Mouse (Mus musculus): Measurements from ENCODE around the gene Ndufab1.
"Not testable (repeated sequence)": the region's sequence is repeated elsewhere in the genome, so short reads cannot be mapped to it uniquely, and the experiment has no call there.

Gene Ndufab1
- long read RNA-seq, experiment 1, transcript Ndufab1-203 (5 exons, 1,416 nt): major isoform, 148 of 166 reads
- long read RNA-seq, experiment 1, transcript Ndufab1-201 (5 exons, 3,479 nt): minor isoform, 11 of 166 reads
- long read RNA-seq, experiment 1, partial matches to known transcripts: 0 of 166 reads
- long read RNA-seq, experiment 1, other reads (novel, unspliced or antisense): 5 of 166 reads
- long read RNA-seq, experiment 2, transcript Ndufab1-201 (5 exons, 3,479 nt): minor isoform, 29 of 226 reads
- long read RNA-seq, experiment 2, transcript Ndufab1-203 (5 exons, 1,416 nt): major isoform, 191 of 226 reads
- long read RNA-seq, experiment 2, partial matches to known transcripts: 0 of 226 reads
- long read RNA-seq, experiment 2, other reads (novel, unspliced or antisense): 4 of 226 reads

GRCm38 (mm10) chr7:122101747-122102244, at the start of gene Ndufab1:
Gene Ndufab1 (minus strand): TSS chr7:122101886.
- intact Hi-C loops (cut with DNase I): no loop called here

GRCm38 (mm10) chr7:122140991-122141390, 39.3 kb upstream of the Ndufab1 start:
- intact Hi-C loops (cut with DNase I): no loop called here

- intact Hi-C loops (cut with DNase I): no loop called here
Measured at GRCm38 (mm10) chr7:122138190-122138589, 36.5 kb upstream of the Ndufab1 start.

GRCm38 (mm10) chr7:122137071-122137470, 35.4 kb upstream of the Ndufab1 start:
- intact Hi-C loops (cut with DNase I): no loop called here

GRCm38 (mm10) chr7:122135070-122135469, 33.4 kb upstream of the Ndufab1 start:
- intact Hi-C loops (cut with DNase I): no loop called here

GRCm38 (mm10) chr7:122133338-122133625, 31.6 kb upstream of the Ndufab1 start:
- intact Hi-C loops (cut with DNase I): no loop called here

- intact Hi-C loops (cut with DNase I): no loop called here
Measured at GRCm38 (mm10) chr7:122132497-122133337, 31.0 kb upstream of the Ndufab1 start, which contains the start of the genes Palb2 and Dctn5. Gene Palb2 (minus strand): TSS chr7:122132985. Gene Dctn5 (plus strand): TSS chr7:122133041.

GRCm38 (mm10) chr7:122131834-122132233, 30.1 kb upstream of the Ndufab1 start:
- intact Hi-C loops (cut with DNase I): no loop called here

GRCm38 (mm10) chr7:122126946-122127345, 25.3 kb upstream of the Ndufab1 start:
- intact Hi-C loops (cut with DNase I): no loop called here

GRCm38 (mm10) chr7:122125636-122126035, 23.9 kb upstream of the Ndufab1 start:
- intact Hi-C loops (cut with DNase I): no loop called here

GRCm38 (mm10) chr7:122123518-122123917, 21.8 kb upstream of the Ndufab1 start:
- intact Hi-C loops (cut with DNase I): no loop called here

GRCm38 (mm10) chr7:122108206-122108605, 6.5 kb upstream of the Ndufab1 start:
- intact Hi-C loops (cut with DNase I): no loop called here

GRCm38 (mm10) chr7:122101014-122101746, 506 bp downstream of the Ndufab1 start:
- intact Hi-C loops (cut with DNase I): not testable (repeated sequence)

GRCm38 (mm10) chr7:122099222-122099621, 2.5 kb downstream of the Ndufab1 start:
- intact Hi-C loops (cut with DNase I): no loop called here

- intact Hi-C loops (cut with DNase I): no loop called here
Measured at GRCm38 (mm10) chr7:122098009-122098408, 3.7 kb downstream of the Ndufab1 start.

- intact Hi-C loops (cut with DNase I): no loop called here
Measured at GRCm38 (mm10) chr7:122094564-122095330, 6.9 kb downstream of the Ndufab1 start.

GRCm38 (mm10) chr7:122087195-122087982, 14.3 kb downstream of the Ndufab1 start:
- intact Hi-C loops (cut with DNase I): no loop called here

- intact Hi-C loops (cut with DNase I): no loop called here
Measured at GRCm38 (mm10) chr7:122081071-122081470, 20.6 kb downstream of the Ndufab1 start.

- intact Hi-C loops (cut with DNase I): no loop called here
Measured at GRCm38 (mm10) chr7:122079798-122080554, 21.7 kb downstream of the Ndufab1 start.

Data from adrenal gland (tissue).